Mouse (Mus musculus) small intestine, adult 10 weeks (tissue): Measurements from ENCODE around the gene Dio1. TPM values are rescaled to one million over a fixed set of nuclear protein-coding genes. Genes with fewer than 3 reads are reported as not detected.

ENCODE experiments used
- polyA plus RNA-seq: library from polyadenylated mRNA; stranded (reverse); fragments of 350-450 nt; fragmentation: Illumina TruSeq; extraction: RNeasy Lipid Tissue Mini Kit (QIAGEN cat#74804); gene quantifications from one replicate; pipeline ENCODE4 v1.2.3, GENCODE M21; 2014; ENCODE audit warnings: low replicate concordance

Gene Dio1
- polyA plus RNA-seq = 163 TPM

GRCm38 (mm10) chr4:107306966-107307365 lies at the start of gene Dio1:
Dio1 (minus strand) TSS chr4:107307169.

GRCm38 (mm10) chr4:107313690-107314478 lies 6.9 kb upstream of the Dio1 start, which contains the start of gene Yipf1:
Yipf1 (plus strand) TSS chr4:107314363.

GRCm38 (mm10) chr4:107253125-107254091 lies 53.6 kb downstream of the Dio1 start, which contains the start of the genes Lrrc42 and Hspb11:
Lrrc42 (minus strand) TSS chr4:107253532.
Hspb11 (plus strand) TSS chr4:107253593.

Other genes with a start within 250 kb of the Dio1 start
- 19.3 TPM for gene Mrpl37, start 240.3 kb downstream of the Dio1 start, polyA plus RNA-seq
- 0.78 TPM for gene Cyb5rl, start 240.2 kb downstream of the Dio1 start, polyA plus RNA-seq
- gene Cdcp2, start 210.3 kb downstream of the Dio1 start, polyA plus RNA-seq = not detected
- 727 TPM for gene Tmem59, start 128.8 kb downstream of the Dio1 start, polyA plus RNA-seq
- 29.7 TPM for gene Tceanc2, start 128.1 kb downstream of the Dio1 start, polyA plus RNA-seq
- gene Ldlrad1, start 98.0 kb downstream of the Dio1 start, polyA plus RNA-seq = not detected
- 13.4 TPM for gene Lrrc42, start 53.6 kb downstream of the Dio1 start, polyA plus RNA-seq
- gene Hspb11, start 53.6 kb downstream of the Dio1 start, polyA plus RNA-seq = 41.3 TPM
- gene Yipf1, start 7.2 kb upstream of the Dio1 start, polyA plus RNA-seq = 48.8 TPM
- gene Ndc1, start 60.6 kb upstream of the Dio1 start, polyA plus RNA-seq = 15.2 TPM
- not detected for gene Glis1, start 127.4 kb upstream of the Dio1 start, polyA plus RNA-seq